Mouse (Mus musculus) liver, postnatal 0 days (tissue): ENCODE results near the gene Itsn2. TPM values are rescaled to one million over a fixed set of nuclear protein-coding genes. Genes with fewer than 3 reads are reported as not detected.

Experiments used
- ATAC-seq: fragments of 200-750 bp; cut with Nextera tagmentation; 2 replicates; pipeline ENCODE4 v1.8.0; 2017; ENCODE audit warnings: mild to moderate bottlenecking, moderate library complexity
- DNase-seq: peaks from one replicate; pipeline ENCODE4 v3.0.0-alpha.2; 2016
- H3K27ac ChIP-seq: fragments of 300-500 bp; sonication (generic); 2 replicates; pipeline ENCODE4 v1.5.1; 2014; ENCODE audit warnings: antibody characterized with exemption, moderate library complexity, mild to moderate bottlenecking, low read depth
- H3K27me3 ChIP-seq: fragments of 300-500 bp; sonication (generic); 2 replicates; pipeline ENCODE4 v1.6.1; 2014; ENCODE audit warnings: low read length, control low read depth, mixed read lengths; ENCODE audit not compliant: insufficient read depth
- H3K36me3 ChIP-seq: fragments of 300-500 bp; sonication (generic); replicated peaks from 2 replicates; pipeline ENCODE4 v1.6.1; 2014; ENCODE audit warnings: mild to moderate bottlenecking, control low read depth, low read length, moderate library complexity, mixed read lengths; ENCODE audit not compliant: insufficient read depth
- H3K4me1 ChIP-seq: fragments of 300-500 bp; sonication (generic); 2 replicates; pipeline ENCODE4 v1.6.1; 2014; ENCODE audit warnings: antibody characterized with exemption, mild to moderate bottlenecking, control low read depth; ENCODE audit not compliant: insufficient read depth
- H3K4me2 ChIP-seq: fragments of 300-500 bp; sonication (generic); 2 replicates; pipeline ENCODE4 v1.6.1; 2014; ENCODE audit warnings: low read depth, mild to moderate bottlenecking, low read length, moderate library complexity, mixed read lengths
- H3K4me3 ChIP-seq: fragments of 300-500 bp; sonication (generic); 2 replicates; pipeline ENCODE4 v1.5.1; 2014; ENCODE audit warnings: low read depth, low read length
- H3K9ac ChIP-seq: fragments of 300-500 bp; sonication (generic); replicated peaks from 2 replicates; pipeline ENCODE4 v1.6.1; 2014; ENCODE audit warnings: mild to moderate bottlenecking, moderate library complexity
- H3K9me3 ChIP-seq: fragments of 300-500 bp; sonication (generic); 2 replicates; pipeline ENCODE4 v1.6.1; 2016; ENCODE audit warnings: mild to moderate bottlenecking, control low read depth, low read length, mixed read lengths
- CTCF ChIP-seq: sonication (generic); IDR thresholded peaks from 2 replicates; pipeline ENCODE4 v1.5.1; 2016; ENCODE audit warnings: antibody characterized with exemption, low read depth
- EP300 ChIP-seq: IDR thresholded peaks from 2 replicates; pipeline ENCODE4 v1.6.1; 2016; ENCODE audit warnings: antibody characterized with exemption, low read depth, mild to moderate bottlenecking
- WGBS: fragments of 180-500 bp; shearing (Covaris S2); extraction: QIAGEN DNeasy Blood & Tissue Kit; methylation state at CpG from one replicate; pipeline ENCODE4 v1.1.7; 2014; ENCODE audit not compliant: insufficient replicate concordance; 5-methylcytosine and 5-hydroxymethylcytosine counted together
- polyA plus RNA-seq: library from polyadenylated mRNA; unstranded; fragments of >200 nt; fragmentation: Nextera tagmentation; extraction: Ambion mirVana; gene quantifications from 2 replicates; pipeline ENCODE4 v1.2.1, GENCODE M21; 2015

Gene Itsn2
- polyA plus RNA-seq, 1 experiment from 2014 or later, result 17.5 TPM

DNA sequence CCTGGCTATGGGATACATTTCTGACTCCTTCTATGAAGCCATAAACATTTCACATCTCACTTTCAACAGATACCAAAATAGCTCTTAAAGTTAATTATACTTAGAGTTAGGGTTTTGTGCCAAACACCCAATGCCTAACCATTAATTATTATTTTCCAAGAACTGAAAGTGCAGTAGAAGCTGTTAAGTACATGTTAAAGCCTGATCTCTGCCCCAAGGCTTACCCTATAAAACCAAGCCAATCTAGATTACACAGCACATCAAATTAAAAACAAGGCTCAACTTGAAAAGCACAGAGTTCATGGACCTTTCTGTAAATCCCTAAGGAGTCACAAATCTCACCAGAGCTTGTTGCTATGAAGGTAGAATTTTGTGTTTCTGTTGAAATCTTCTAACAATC is 10.1 kb upstream of the Itsn2 start:
- no peaks in the 10 kb centered on the region for H3K36me3 ChIP-seq
- no peak overlapping the region for H3K4me3 ChIP-seq
- no peak overlapping the region for H3K27ac ChIP-seq
- TF ChIP-seq CTCF (no peak), EP300 (no peak)
- no peak for ATAC-seq
- H3K27me3 ChIP-seq, result no peaks in the 10 kb centered on the region
- no peak for DNase-seq
- H3K4me2 ChIP-seq, result no peak overlapping the region
- H3K9me3 ChIP-seq, result no peaks in the 10 kb centered on the region
- no peaks in the 10 kb centered on the region for H3K4me1 ChIP-seq
- H3K9ac ChIP-seq, result no peak overlapping the region

GRCm38 (mm10) chr12:4587846-4588245 is 4.6 kb upstream of the Itsn2 start:
- Histone ChIP-seq H3K9me3 (no peaks in the 10 kb centered on the region), H3K4me1 (no peaks in the 10 kb centered on the region), H3K27ac (no peak overlapping the region), H3K27me3 (no peaks in the 10 kb centered on the region), H3K4me2 (no peak overlapping the region), H3K36me3 (no peaks in the 10 kb centered on the region), H3K4me3 (no peak overlapping the region), H3K9ac (no peak overlapping the region)
- 81% methylated on average over 2 of the region's 2 CpGs for WGBS
- DNase-seq, result no peak
- ATAC-seq, result no peak
- no peak for TF ChIP-seq EP300
- no peak for TF ChIP-seq CTCF

GRCm38 (mm10) chr12:4588603-4589002 is 3.8 kb upstream of the Itsn2 start:
- Histone ChIP-seq H3K27me3 (no peaks in the 10 kb centered on the region), H3K9ac (no peak overlapping the region), H3K4me2 (no peak overlapping the region), H3K9me3 (no peaks in the 10 kb centered on the region), H3K4me3 (no peak overlapping the region), H3K27ac (no peak overlapping the region), H3K4me1 (no peaks in the 10 kb centered on the region), H3K36me3 (no peaks in the 10 kb centered on the region)
- no peak for ATAC-seq
- no peak for DNase-seq
- 80% methylated on average over 3 of the region's 3 CpGs for WGBS
- TF ChIP-seq EP300, result no peak
- TF ChIP-seq CTCF, result no peak

DNA sequence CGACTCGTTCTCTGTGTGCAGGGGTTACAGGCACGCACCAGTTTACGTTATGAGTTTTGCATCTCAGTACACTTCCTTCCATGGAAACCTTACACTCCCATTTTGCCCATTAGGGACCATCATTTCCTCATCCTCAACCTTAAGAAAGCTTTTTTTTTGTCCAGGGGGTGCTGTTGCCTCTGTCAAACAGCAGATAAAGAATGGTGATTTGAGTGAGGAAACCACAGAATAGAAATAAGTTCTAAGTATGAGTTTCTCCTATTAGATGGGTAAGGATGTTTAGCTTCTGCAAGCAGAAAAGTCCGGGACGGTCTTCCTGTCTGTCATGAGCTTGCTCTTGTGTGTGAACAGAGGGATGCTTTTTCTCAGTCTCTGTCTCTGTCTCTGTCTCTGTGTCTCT is 413 bp upstream of the Itsn2 start:
- peak; percentile 31 for TF ChIP-seq CTCF
- TF ChIP-seq EP300, result no peak
- H3K27me3 ChIP-seq, result no peaks in the 10 kb centered on the region
- DNase-seq (no peak), ATAC-seq (no peak)
- H3K27ac ChIP-seq, result no peak overlapping the region
- peak overlapping the region; percentile 80 for H3K4me2 ChIP-seq
- H3K4me3 ChIP-seq, result peak overlapping the region; percentile 80
- 36% methylated on average over 6 of the region's 6 CpGs for WGBS
- H3K9ac ChIP-seq, result no peak overlapping the region
- H3K36me3 ChIP-seq, result no peaks in the 10 kb centered on the region; the same call in 1 of the 2 replicates
- no peaks in the 10 kb centered on the region for H3K9me3 ChIP-seq
- H3K4me1 ChIP-seq, result peaks cover 18% of the 10 kb centered on the region

DNA sequence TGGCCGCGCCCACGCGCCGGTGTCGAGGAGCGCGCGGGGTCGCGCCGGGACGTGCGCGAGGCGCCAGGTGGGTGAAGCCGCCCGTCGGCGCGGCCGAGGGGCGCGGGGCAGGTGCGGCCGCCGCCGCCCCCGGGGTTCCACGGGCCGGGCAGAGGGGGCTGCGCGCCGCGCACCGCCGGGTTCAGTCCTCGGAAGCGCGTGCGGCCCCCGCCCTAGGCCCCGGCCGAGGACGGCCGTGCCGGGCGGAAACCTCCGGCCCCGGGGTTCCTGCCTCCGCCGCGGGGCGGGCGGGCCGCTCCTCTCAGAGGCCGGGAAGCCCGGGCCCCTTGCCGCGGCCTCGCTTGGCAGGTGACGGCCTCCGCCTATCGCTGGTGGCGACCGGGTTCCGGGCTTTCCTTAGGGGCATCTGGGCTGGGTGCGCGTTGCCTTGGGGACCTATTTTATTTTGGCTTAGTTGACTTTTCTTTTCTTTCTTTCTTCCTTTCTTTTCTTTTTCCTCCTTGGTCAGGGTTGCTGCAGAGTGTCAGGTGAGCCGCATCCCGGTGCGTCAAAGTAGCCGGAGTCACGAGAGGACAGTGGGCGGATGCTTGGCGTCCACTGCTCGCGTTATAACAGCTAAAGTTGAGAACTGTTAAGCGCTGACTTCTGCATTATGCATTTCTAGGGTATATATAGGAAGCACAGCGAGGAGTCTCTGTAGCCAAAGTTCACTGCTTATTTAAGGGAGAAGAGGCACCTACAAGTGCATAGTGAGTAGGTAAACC is 910 bp downstream of the Itsn2 start:
- H3K4me2 ChIP-seq, result peak overlapping the region; percentile 80
- ATAC-seq (peak; percentile 87), DNase-seq (peak; percentile 69)
- no peaks in the 10 kb centered on the region for H3K27me3 ChIP-seq
- peak overlapping the region; percentile 80 for H3K4me3 ChIP-seq
- peak overlapping the region; percentile 98 for H3K9ac ChIP-seq
- WGBS, result 0% methylated on average over 43 of the region's 80 CpGs
- no peaks in the 10 kb centered on the region for H3K9me3 ChIP-seq
- H3K27ac ChIP-seq, result peak overlapping the region; percentile 98
- H3K36me3 ChIP-seq, result no peaks in the 10 kb centered on the region; the same call in 1 of the 2 replicates
- TF ChIP-seq EP300, result no peak
- no peak for TF ChIP-seq CTCF
- H3K4me1 ChIP-seq, result peaks cover 18% of the 10 kb centered on the region

DNA sequence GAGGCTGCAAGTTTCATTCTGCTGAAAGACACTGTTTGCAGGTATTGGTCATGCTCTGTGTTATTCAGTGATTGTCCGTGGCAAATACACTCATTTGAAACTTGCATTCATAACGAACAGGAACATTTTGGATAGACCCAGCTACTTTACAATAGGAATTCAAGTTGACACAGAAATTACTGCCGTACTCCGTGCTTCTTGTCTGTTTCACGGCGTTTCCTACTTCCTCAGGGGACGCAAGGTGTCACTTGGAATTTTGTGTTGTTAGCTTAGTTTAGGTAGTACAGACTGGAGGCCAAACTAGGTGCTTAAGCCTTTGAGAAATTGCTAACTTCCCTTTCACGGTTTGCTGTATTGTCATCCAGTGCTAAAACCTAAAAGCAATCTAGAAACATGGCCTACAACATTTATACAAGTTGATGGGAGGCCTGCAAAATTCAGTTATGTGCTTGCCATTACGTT is 1.5 kb downstream of the Itsn2 start:
- H3K9ac ChIP-seq, result peak overlapping the region; percentile 98
- H3K4me1 ChIP-seq, result peaks cover 18% of the 10 kb centered on the region
- H3K36me3 ChIP-seq, result no peaks in the 10 kb centered on the region; the same call in 1 of the 2 replicates
- DNase-seq (no peak), ATAC-seq (no peak)
- no peak for TF ChIP-seq CTCF
- no peak for TF ChIP-seq EP300
- peak overlapping the region; percentile 80 for H3K4me3 ChIP-seq
- peak overlapping the region; percentile 80 for H3K4me2 ChIP-seq
- no peaks in the 10 kb centered on the region for H3K9me3 ChIP-seq
- peak overlapping the region; percentile 98 for H3K27ac ChIP-seq
- 23% methylated on average over 9 of the region's 9 CpGs for WGBS
- no peaks in the 10 kb centered on the region for H3K27me3 ChIP-seq
